Mouse (Mus musculus) cerebellum, adult 18-20 months (tissue): Measurements from ENCODE around the gene Ppil4.
"Not testable (repeated sequence)": the region's sequence is repeated elsewhere in the genome, so short reads cannot be mapped to it uniquely, and the experiment has no call there.

Experiments
- DNase-seq, 2 experiments: peaks; one replicate each; pipeline ENCODE4 v3.0.0; 2021

The Ppil4 gene

DNA sequence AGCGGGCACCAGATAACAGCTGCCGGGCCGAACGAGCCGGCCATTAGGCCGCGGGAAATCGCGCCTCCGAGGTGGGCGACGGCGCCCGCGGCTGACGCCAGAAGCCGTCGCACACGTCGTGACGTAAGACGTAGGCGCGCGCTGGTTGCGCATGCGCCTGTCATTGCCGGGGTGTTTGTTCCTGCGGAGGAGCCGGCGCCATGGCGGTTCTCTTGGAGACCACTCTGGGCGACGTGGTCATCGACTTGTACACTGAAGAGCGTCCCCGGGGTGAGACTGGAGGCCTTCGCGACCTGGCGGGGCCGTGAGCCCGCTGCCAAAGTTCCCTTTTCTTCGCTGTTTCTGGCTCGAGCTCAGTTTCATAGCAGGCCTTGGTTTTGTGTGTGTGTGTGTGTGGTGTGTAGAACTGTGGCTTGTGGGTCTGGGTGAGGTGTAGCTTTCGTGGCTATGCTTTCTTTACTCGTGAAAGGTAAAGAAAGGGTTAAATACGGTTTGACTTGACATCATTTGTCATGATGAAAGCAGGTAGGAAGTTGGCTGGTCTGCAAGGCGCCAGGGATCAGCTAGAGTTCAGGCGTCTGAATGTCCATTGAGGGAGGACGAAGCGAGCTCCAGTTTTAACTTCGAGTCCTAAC lies at the start of gene Ppil4, which contains the start of gene Ginm1:
Gene Ppil4 (plus strand): TSS at position 141 of the 635 bp plus-strand sequence.
Gene Ginm1 (minus strand): TSS at position 74 of the 635 bp plus-strand sequence.
- DNase-seq = peak; percentile 77 to 96

DNA sequence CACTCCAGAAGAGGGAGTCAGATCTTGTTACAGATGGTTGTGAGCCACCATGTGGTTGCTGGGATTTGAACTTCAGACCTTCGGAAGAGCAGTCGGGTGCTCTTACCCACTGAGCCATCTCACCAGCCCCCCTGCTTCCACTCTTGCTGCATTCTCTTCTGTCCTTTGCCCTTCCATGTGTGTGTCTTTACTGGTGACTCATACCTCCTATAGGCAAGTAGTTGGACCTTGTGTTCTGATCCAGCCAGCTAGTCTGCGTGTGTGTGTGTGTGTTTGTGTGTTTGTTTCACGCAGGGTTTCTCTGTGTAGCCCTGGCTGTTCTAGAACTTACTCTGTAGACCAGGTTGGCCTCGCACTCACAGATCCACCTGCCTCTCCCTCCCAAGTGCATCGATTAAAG lies 47.2 kb upstream of the Ppil4 start:
- DNase-seq = not testable (repeated sequence)

DNA sequence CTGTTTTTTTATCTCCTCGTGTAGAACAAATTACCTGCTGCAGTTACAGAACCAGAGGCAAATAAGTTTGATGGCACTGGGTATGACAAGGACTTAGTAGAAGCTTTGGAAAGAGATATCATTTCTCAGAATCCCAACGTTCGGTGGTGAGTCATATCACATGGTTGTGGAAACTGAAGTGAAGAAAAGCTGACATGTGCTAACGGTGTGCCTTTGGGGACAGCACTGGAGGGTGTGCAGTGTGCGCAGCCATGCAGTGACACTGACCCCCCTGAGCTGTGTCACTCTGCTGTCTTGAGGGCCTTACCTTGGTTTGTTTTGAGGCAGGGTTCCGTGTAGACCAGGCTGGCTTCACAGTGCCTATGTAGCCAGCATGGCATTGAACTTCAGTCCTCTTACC lies 43.9 kb upstream of the Ppil4 start:
- no peak for DNase-seq

DNA sequence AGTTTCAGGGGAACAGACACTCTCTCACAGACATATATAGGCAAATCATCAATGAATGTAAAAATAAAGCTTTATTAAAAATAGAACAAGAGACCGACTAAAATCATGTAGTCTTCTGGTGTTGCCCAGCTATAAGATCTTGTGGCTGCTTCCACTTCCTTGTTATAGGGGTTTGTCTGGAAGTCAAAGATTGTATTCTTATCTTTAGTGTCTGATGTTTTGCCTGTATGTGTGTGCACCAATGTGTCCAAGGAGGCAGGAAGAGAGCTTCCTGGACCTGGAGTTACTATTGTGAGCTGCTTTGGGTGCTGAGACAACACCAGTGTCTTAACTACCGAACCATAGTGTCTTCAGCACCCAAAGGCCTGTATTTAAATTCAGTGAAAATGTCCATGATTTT lies 35.1 kb upstream of the Ppil4 start:
- no peak for DNase-seq

DNA sequence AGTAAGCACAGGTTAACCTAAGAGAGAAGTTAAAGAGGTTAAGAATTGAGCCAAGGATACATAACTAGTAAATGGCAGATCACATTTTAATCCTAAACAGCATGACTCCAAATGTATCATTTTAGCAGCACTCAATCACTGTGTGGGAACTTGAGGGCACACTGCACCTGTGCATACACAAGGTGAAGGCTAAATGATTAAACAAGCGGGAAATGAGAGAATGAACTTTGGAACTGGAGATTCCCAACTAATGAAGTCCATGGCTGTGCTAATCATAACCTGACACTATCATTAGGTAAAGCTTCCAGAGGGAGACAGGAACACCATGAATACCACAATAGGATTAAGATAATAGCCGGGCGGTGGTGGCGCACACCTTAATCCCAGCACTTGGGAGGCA lies 20.3 kb upstream of the Ppil4 start:
- DNase-seq = no peak

DNA sequence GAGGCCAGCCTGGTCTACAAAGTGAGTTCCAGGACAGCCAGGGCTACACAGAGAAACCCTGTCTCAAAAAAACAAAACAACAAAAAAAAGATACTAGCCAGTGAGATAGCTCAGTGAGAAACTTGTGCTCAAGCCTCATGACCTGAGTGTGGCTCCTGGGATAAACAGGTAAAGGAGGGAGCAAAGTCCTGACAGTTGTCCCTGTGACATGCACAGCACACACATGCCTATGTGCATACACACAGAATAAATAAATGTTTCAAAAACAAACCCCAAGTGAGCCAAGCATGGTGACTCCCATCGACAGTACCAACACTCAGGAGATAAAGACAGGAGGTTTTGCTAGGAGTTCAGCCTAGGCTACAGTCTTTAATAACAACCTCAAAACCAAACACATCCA lies 19.9 kb upstream of the Ppil4 start:
- no peak for DNase-seq

DNA sequence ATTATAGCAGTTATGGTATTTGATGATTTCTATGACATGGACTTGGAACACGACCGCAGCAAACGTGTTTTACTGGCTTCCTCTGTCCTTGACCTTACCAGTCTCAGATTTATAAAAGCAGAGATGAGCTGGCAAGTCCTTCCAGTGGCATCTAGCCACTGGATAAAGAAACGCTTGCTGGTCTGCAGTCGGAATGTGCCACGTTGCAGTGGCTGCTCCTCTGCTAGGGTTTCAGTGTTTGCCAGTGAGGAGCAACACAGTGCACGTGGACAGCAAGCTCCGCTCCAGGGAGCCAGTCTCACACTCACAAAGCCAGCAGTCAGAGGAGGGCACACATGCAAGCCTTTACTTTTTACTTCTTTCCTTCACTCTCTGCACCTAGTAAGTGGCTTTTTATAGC lies 17.3 kb upstream of the Ppil4 start:
- DNase-seq = no peak

DNA sequence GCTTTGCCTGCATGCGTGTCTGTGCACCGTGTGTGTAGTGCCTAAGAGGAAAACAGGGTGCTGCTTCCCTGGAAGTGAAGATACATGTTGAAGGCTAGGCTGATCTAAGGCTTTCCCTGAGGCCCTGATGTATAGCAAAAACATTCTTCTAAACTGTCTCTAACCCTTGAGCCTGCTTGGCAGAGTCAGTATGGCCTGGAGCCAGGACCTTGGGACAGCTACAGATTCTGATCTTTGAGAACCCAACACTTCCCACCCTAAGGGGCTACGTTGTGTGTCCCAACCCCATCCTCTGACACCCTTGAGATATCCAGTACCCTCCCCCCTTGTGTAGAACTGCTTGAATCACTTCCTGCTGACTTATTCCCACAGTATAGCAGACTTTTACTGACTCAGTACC lies 14.3 kb upstream of the Ppil4 start:
- no peak for DNase-seq

DNA sequence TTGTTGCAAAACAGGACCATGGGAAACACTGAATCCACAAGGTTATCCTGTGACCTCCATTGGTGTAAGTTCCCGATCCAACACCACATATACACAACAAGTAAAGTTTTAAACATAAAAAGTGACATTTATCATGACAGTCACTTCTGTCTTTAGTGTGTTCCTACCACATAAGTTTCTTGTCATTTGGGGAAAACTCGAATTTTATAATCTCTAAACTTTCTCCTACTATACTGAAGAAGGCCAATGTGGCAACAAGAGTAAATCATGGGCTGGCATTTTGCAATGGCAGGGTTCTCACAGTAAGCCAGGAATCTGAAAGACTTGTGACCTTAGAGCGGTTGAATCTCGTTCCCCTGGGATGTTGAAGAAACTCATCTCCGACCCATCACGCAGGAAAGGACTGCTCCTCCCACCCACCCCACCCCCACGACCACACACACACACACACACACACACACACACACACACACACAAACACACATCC lies 12.9 kb upstream of the Ppil4 start:
- no peak for DNase-seq

DNA sequence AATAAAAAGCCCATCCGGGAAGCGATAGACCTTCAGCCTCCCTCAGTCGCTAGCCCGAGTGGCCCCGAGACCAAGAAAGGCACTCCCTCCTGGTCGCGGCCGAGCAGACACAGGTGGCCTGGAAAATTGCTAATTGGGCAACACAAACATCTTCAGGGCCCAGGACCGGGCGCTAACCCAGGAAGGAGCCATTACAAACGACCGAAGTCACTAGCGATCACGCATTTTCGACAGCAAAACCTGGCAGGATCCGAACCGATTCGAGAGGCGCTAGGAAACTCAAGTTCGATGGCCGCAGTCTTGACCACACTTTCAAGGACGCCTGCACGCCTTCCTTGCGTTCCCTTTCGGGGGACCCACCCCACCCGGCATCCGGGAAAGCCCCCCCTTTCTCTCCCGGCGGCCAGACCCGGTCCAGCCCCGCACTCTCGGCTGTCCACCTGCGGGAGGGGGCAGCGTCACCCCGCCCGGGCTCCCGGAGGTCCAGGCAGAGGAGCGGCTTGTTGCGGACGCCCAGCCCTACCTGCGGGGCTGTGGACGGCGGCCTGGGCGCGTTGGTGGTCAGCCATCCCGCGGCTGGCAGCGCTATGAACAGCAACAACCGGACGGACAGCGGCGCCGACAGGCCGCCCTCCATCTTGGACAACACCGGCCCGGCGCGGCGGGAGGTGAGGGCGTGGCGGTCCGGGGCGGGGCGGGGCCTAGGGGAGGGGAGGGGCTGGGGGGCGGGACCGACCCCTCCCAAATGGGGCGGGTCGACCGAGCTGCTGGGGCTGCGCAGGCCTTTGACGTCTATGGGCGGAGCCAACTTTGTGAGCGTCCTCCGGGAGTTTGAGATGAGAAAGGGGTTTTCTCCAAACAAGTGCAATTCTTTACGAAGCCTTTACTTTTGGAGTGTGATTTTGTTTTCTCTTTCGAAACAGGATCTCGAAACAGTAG lies 12.2 kb upstream of the Ppil4 start:
- DNase-seq = peak; percentile 90 to 91

DNA sequence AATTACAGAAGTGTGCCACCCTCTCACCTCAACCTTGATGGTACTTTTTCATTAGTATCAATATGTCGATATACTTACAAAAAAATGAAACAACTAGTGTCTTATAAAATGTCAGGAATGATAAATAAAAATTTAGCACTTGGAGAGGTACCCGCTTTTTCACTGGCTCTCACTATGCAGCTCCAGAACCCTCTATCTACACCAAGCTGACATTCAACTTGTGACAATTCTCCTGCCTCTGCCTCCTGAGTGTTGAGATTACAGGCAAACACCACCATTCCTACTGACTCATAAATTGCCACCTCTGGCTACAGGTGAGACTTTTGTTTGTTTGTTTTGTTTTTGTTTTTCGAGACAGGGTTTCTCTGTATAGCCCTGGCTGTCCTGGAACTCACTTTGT lies 11.5 kb upstream of the Ppil4 start:
- peak in 1 of 2 experiments; percentile 17 for DNase-seq

DNA sequence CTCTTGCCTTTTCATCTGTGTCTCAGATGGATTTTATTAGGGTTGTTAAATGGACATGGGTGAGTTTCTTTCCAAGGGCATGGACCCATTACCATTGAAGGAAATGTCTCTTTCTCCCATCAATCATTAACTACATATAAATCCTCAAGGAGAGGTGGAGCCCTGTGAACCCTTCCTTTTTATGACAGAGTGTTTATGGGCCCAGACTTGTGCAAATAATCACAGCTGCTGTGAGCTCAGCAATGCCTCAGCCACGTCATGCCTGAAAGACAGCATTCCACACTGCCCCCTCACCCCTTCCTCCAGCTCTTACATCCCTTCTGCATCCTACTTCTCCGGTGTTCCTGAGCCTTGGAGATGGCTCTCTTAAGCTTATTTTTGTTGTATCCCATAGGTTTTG lies 5.4 kb upstream of the Ppil4 start:
- DNase-seq = no peak

DNA sequence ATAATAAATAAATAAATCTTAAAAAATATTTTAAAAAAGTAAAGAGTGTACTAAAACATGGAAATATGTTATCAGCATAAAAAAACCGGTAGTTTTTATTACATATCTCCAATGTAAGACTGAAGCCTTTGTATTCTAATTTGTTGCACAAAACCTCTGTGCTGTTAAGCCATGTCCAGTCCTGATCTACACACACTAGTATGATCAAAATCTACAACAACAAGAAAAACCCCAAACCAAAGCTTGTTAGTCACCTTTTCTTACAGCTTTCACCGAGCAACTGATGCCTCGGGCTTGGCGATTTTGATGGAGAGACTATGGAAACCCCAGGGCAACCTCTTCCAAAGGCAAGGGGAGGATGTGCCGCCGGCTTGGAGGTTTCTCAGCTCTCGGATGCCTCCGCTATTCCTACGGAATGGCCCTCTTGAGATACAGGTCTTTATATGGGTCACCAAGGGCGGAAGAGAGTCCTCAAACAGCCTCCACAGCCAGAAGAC lies 389 bp upstream of the Ppil4 start:
- no peak for DNase-seq

DNA sequence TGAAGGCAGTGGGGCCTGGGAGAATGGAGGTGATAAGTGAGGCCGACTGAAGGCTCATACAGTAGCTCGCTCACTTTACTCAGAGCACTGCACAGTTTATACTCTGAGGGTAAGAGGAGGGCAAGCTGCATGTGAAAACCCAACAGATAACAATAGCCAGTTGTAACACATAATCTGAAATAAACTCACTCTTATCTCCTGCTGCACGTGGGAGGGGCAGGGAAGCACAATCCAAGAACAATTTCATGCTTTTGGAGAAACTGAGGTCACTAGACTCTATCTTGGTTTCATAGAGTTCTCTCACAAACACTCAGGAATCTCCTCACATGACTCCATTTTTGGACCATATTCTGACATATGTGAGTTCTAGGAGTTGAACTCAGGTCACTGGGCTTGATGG lies 8.6 kb downstream of the Ppil4 start:
- no peak for DNase-seq

DNA sequence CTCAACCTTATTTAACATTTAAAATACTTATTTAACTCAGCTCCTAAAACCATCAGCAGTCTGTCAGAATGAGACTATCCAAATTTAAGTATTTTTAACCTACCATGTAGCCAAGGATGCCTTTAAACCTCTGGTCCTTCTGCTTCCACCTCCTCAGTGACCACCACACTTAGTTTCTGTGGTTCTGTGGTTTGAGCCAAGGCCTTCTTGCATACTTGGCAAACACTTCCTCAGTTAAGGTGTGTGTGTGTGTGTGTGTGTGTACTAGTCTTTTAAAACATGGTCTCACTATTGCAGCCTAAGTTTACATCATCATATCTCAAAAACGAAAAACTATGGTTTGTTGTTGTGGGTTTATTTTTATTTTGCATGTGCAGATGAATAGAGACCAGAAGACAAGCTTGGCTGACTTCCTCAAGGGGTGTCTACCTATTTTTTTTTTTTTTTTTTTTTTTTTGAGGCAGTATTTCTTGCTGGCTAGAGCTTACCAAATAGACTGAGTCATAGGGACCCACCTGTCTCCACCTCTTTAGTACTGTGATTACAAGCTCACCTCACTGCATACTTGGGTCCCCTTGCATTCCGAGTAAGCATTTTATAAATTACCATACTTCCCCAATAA lies 9.9 kb downstream of the Ppil4 start:
- no peak for DNase-seq

DNA sequence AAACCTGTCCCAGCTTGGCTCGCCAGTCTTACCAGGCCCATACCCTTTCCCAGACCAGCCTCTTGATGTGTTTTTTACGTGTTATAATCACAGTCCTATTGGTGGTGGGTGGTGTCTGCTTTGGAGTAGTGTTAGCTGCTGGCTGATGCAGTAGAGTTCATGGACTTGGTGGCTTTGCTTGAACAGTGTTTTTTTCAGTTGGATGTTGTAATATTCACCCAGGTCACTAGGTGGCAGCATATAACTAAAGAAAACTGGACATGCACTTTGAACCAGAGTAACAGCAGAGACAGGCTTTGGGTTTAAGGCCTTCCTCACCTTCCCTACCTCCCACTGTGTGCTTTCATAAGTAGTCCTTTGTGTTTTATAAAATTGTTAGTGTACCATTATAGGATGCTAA lies 17.2 kb downstream of the Ppil4 start:
- peak; percentile 48 to 64 for DNase-seq

DNA sequence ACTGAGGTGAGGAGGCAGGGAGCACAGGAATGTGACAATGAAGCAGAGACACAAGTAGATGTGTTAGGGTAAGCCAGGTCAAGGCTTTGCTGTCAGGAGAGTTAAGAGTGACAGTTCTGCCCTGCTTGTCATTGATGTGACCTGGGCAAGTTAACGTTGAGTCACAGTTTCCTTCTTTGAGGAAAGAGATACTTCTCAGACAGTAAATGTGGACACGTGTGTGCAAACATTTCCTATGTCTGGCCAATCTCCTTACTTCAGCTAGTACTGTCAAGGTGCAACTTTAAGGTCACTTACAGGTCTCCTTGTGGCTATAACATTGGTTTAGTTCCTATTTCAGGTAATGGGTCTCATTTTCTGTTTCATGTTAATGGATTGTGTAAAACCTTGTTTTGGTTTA lies 23.8 kb downstream of the Ppil4 start:
- DNase-seq = no peak

DNA sequence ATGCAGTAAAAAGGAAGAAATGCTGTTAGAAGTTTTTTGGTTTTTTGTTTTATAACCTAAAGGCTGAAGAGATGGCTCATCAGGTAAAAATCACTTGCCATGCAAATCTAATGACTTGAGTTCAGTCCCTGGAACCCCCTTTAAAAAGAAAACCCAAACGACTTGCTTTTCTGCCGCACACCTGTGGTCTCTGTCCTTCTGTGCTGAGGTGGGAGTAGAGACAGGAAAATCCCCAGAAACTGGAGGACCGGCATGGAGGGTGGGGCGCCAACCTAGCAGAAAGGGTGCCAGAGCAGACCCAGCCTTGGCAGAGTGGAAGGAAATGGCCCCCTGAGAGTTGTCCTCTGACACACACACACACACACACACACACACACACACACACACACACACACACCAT lies 26.0 kb downstream of the Ppil4 start:
- no peak for DNase-seq

DNA sequence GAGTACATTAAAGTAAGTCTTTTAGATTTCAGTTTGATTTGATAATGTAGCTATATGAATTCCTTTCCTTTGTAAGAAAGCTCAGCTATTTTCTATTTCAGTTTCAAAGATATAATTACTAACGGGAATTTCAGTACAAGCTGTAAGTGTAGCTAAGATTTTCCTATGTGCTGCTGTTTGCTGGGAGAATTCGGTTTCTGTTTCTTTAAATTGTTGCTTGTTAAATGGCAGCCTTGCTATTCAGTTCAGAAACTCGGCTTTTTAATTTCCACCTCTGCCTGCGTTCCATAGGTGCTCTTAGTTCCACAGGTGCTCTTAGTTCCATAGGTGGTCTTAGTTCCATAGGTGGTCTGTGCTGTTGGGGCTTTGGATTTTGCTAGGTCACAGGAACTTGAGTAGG lies 26.5 kb downstream of the Ppil4 start:
- no peak for DNase-seq

DNA sequence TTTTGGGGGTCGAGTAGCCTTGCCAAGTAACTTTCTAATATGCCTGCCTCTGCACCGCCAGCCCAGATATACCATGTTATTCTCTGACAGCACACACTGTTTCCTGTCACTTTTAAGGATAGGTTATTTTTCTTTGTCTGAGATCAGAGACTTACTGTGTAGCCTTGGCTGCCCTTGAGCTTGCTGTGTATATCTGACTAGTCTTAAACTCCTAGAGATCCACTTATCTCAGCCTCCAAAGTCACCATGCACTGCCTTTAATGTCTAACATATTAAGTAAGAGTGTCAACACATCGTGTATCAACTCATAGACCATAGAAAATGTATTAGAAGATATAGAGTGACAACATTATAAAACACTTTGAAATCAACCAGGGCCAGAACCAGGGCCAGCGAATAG lies 26.9 kb downstream of the Ppil4 start:
- DNase-seq = no peak

DNA sequence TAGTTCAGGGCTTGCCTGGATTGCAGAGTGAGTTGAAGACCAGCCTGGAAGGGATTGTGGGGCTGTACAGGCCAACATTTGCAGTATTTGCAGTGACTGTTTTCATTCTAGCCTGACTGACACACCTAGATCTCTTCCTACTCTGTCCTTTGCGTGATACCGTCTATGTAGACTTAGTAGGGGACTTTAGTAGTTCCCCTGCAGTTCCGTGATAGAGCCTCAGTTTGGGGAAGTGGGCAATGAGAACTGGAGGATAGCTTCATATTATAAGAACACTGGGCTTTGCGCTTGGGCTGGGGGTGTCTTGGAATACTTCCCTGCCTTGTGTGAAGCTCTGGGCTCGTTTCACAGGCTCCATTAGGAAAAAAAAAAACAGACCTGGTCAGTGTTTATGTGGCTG lies 27.5 kb downstream of the Ppil4 start:
- no peak for DNase-seq

DNA sequence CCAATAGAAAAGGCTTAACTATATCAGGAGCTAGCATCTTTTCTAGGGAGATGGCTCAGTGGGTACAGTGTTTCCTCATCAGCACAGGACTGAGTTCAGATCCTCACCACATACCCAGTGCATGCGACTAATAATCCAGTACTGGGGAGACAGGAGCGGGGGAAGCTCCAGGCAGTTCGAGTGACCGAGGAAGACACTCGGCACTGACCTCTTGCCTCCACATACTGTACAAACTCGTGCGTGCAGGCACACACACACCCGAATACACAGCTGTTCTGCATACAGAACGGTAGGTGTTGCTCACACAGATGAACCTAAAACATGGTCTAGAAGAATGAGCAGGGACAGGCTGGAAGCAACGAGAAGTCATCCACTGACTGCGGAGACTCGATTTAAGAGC lies 29.3 kb downstream of the Ppil4 start:
- DNase-seq = no peak

DNA sequence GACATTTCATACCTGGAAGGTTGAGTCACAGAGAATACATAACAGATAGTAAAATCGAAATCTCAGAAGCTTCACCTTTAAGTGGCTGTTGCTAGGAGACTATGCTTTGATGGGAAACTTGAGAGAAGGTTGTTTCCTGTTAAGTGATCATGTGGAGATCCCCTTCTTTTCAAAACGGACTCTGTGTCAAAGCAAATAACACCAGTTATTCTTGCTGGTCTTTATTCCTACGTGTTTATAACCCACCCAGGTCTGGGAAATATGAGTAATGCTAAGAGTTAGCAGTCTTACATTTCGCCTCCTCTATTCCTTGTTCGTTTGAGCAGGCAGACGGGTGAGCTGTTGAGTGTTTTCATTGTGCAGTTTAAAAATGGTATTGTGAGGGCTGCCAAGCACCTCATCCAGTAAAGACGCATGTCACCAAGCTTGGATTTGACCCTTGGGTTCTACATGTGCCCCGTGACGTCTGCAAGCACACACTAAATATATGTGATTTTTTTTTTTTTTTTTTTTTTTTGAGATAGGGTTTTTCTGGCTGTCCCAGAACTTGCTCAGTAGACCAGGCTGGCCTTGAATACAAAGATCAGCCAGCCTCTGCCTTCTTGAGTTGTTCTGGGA lies 32.1 kb downstream of the Ppil4 start:
- DNase-seq = no peak
